Mouse (Mus musculus) embryonic facial prominence, embryonic 15.5 days (tissue): ENCODE results near the gene Serpinf2. TPM values are rescaled to one million over a fixed set of nuclear protein-coding genes. Genes with fewer than 3 reads are reported as not detected.
A peak's percentile ranks its signal among the peaks of the same experiment; 100 is the strongest.
"Not testable (repeated sequence)": the region's sequence is repeated elsewhere in the genome, so short reads cannot be mapped to it uniquely, and the experiment has no call there.

Experiments used
- ATAC-seq: fragments of 200-750 bp; cut with Nextera tagmentation; 2 replicates; pipeline ENCODE4 v1.8.0; 2017; ENCODE audit warnings: low read depth, moderate TSS enrichment; ENCODE audit not compliant: insufficient number of reproducible peaks, low FRiP score, low TSS enrichment
- H3K27ac ChIP-seq: fragments of 300-500 bp; sonication (generic); replicated peaks from 2 replicates; pipeline ENCODE4 v1.5.1; 2015; ENCODE audit warnings: mild to moderate bottlenecking, inconsistent platforms
- H3K27me3 ChIP-seq: fragments of 300-500 bp; sonication (generic); 2 replicates; pipeline ENCODE4 v1.6.1; 2015; ENCODE audit warnings: inconsistent platforms
- H3K36me3 ChIP-seq: fragments of 300-500 bp; sonication (generic); 2 replicates; pipeline ENCODE4 v1.6.1; 2015; ENCODE audit warnings: mild to moderate bottlenecking, inconsistent platforms
- H3K4me1 ChIP-seq: fragments of 300-500 bp; sonication (generic); 2 replicates; pipeline ENCODE4 v1.6.1; 2015; ENCODE audit warnings: inconsistent platforms
- H3K4me2 ChIP-seq: fragments of 300-500 bp; sonication (generic); replicated peaks from 2 replicates; pipeline ENCODE4 v1.6.1; 2015; ENCODE audit warnings: mild to moderate bottlenecking, inconsistent platforms
- H3K4me3 ChIP-seq: fragments of 300-500 bp; sonication (generic); replicated peaks from 2 replicates; pipeline ENCODE4 v1.5.1; 2015; ENCODE audit warnings: mild to moderate bottlenecking, inconsistent platforms
- H3K9ac ChIP-seq: fragments of 300-500 bp; sonication (generic); 2 replicates; pipeline ENCODE4 v1.6.1; 2015; ENCODE audit warnings: inconsistent platforms
- H3K9me3 ChIP-seq: fragments of 300-500 bp; sonication (generic); replicated peaks from 2 replicates; pipeline ENCODE4 v1.6.1; 2016; ENCODE audit warnings: inconsistent platforms
- WGBS: fragments of 180-500 bp; shearing (Covaris S2); methylation state at CpG from one replicate; pipeline ENCODE4 v1.1.7; 2015; 5-methylcytosine and 5-hydroxymethylcytosine counted together
- polyA plus RNA-seq: library from polyadenylated mRNA; unstranded; fragments of >200 nt; fragmentation: Nextera tagmentation; extraction: Ambion mirVana; gene quantifications from 2 replicates; pipeline ENCODE4 v1.2.1, GENCODE M21; 2015

Gene Serpinf2
- polyA plus RNA-seq, 1 experiment from 2014 or later, result 0.09 TPM

DNA sequence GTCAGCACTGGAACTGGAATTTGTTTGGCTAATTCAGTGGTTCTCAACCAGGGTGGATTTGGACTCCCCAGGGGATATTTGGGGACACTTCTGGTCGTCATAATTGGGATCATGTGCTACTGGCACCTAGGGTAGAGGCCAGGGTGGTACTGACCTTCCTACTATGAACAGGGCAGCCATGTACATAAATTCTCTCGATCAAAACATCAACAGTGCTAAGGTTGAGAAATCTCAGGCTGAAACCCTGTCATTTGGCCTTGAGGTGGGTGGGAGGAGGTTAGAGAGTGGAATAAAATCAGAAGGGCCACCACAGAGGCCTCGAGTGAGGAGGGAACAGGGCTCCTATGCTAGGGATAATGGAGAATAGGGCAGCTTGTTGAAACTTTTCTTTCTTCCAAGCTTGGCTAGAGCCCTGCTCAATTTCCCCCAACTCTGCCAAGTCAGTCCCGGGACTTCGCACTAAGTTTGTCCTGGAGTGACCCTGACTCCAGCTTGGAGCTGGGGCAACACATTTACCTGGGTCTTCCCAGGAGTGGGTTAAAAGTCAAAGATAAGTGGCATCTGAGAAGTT lies 19.8 kb upstream of the Serpinf2 start:
- no peaks in the 10 kb centered on the region for H3K36me3 ChIP-seq
- H3K4me3 ChIP-seq, result peak overlapping the region; percentile 81; the same call in 1 of the 2 replicates
- no peak overlapping the region for H3K9ac ChIP-seq
- no peaks in the 10 kb centered on the region for H3K27me3 ChIP-seq
- H3K27ac ChIP-seq, result peak overlapping the region; percentile 97
- WGBS, result 68% methylated on average over 5 of the region's 5 CpGs
- peaks cover 44% of the 10 kb centered on the region for H3K4me1 ChIP-seq
- 0 out of 2 replicates have a peak overlapping the region, but pooled peaks have one; percentile 91 for H3K4me2 ChIP-seq
- no peaks in the 10 kb centered on the region for H3K9me3 ChIP-seq
- ATAC-seq, result no peak

GRCm38 (mm10) chr11:75458628-75459041 lies 19.2 kb upstream of the Serpinf2 start:
- Histone ChIP-seq H3K36me3 (no peaks in the 10 kb centered on the region), H3K27me3 (no peaks in the 10 kb centered on the region), H3K4me1 (peaks cover 49% of the 10 kb centered on the region), H3K9ac (no peak overlapping the region), H3K27ac (no peak overlapping the region), H3K9me3 (no peaks in the 10 kb centered on the region), H3K4me3 (no peak overlapping the region), H3K4me2 (no peak overlapping the region)
- ATAC-seq, result no peak
- WGBS, result 73% methylated on average over 8 of the region's 8 CpGs

DNA sequence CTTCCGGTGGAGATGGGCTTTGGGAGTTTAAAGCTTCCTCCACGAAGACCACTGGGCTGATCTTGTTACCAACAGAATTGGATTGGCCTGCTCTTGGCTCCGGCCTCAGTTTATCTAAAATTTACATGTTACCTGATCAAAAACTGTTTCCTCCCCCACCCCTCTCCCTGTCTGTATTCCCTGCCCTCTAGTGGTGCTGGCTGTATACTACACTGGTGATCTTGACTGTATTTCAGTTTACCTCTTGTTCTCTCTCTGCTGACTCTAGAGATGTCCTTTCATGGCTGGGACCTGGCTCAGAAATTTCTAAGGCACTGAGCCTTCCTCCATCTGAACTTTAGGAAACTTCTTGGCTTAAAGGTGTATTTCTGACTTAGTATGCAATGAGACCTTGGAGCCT lies 18.8 kb upstream of the Serpinf2 start:
- H3K27me3 ChIP-seq, result no peaks in the 10 kb centered on the region
- 17% methylated on average over 3 of the region's 3 CpGs for WGBS
- H3K36me3 ChIP-seq, result no peaks in the 10 kb centered on the region
- H3K4me3 ChIP-seq, result no peak overlapping the region
- H3K27ac ChIP-seq, result no peak overlapping the region
- no peak for ATAC-seq
- no peak overlapping the region for H3K4me2 ChIP-seq
- no peak overlapping the region for H3K9ac ChIP-seq
- H3K4me1 ChIP-seq, result peaks cover 48% of the 10 kb centered on the region
- H3K9me3 ChIP-seq, result no peaks in the 10 kb centered on the region

GRCm38 (mm10) chr11:75456440-75456871 lies 17.1 kb upstream of the Serpinf2 start:
- Histone ChIP-seq H3K4me2 (no peak overlapping the region), H3K4me3 (no peak overlapping the region), H3K36me3 (0 out of 2 replicates have a peak, but pooled peaks cover 2% of the 10 kb centered on the region), H3K9me3 (no peaks in the 10 kb centered on the region), H3K27me3 (no peaks in the 10 kb centered on the region), H3K4me1 (peaks cover 41% of the 10 kb centered on the region), H3K9ac (no peak overlapping the region), H3K27ac (no peak overlapping the region)
- 77% methylated on average over 7 of the region's 7 CpGs for whole genome bisulfite sequencing
- ATAC-seq, result no peak

- not testable (repeated sequence) for H3K36me3 ChIP-seq, H3K27me3 ChIP-seq, H3K9me3 ChIP-seq, ATAC-seq, H3K4me2 ChIP-seq, H3K4me3 ChIP-seq, H3K9ac ChIP-seq, H3K27ac ChIP-seq
- 88% methylated on average over 2 of the region's 2 CpGs for WGBS
- H3K4me1 ChIP-seq, result peaks cover 41% of the 10 kb centered on the region
Measured at GRCm38 (mm10) chr11:75455971-75456370, 16.6 kb upstream of the Serpinf2 start.

- peaks cover 39% of the 10 kb centered on the region for H3K4me1 ChIP-seq
- H3K36me3 ChIP-seq, result 0 out of 2 replicates have a peak, but pooled peaks cover 2% of the 10 kb centered on the region
- ATAC-seq, result no peak
- H3K9me3 ChIP-seq, result no peaks in the 10 kb centered on the region
- peak overlapping the region; percentile 99 for H3K4me2 ChIP-seq
- 68% methylated on average over 10 of the region's 10 CpGs for WGBS
- 0 out of 2 replicates have a peak overlapping the region, but pooled peaks have one; percentile 15 for H3K9ac ChIP-seq
- H3K4me3 ChIP-seq, result peak overlapping the region; percentile 65
- no peaks in the 10 kb centered on the region for H3K27me3 ChIP-seq
- H3K27ac ChIP-seq, result peak overlapping the region; percentile 78
Measured at GRCm38 (mm10) chr11:75455041-75455736, 15.8 kb upstream of the Serpinf2 start.

GRCm38 (mm10) chr11:75453991-75454930 lies 14.9 kb upstream of the Serpinf2 start, which contains the start of gene Wdr81:
Gene Wdr81 (minus strand): TSS chr11:75454717.
- H3K4me2 ChIP-seq, result peak within 1 kb of the TSS; percentile 99
- H3K9me3 ChIP-seq, result no peaks in the 10 kb centered on the region
- WGBS, result 2% methylated on average over 56 of the region's 56 CpGs
- H3K27ac ChIP-seq, result peak within 1 kb of the TSS; percentile 78
- H3K36me3 ChIP-seq, result peaks cover 7% of the 10 kb centered on the region
- H3K27me3 ChIP-seq, result no peaks in the 10 kb centered on the region
- H3K4me1 ChIP-seq, result peaks cover 29% of the 10 kb centered on the region
- H3K4me3 ChIP-seq, result peak within 1 kb of the TSS; percentile 65
- peak within 1 kb of the TSS; percentile 61 for H3K9ac ChIP-seq
- peak; percentile 93 for ATAC-seq

DNA sequence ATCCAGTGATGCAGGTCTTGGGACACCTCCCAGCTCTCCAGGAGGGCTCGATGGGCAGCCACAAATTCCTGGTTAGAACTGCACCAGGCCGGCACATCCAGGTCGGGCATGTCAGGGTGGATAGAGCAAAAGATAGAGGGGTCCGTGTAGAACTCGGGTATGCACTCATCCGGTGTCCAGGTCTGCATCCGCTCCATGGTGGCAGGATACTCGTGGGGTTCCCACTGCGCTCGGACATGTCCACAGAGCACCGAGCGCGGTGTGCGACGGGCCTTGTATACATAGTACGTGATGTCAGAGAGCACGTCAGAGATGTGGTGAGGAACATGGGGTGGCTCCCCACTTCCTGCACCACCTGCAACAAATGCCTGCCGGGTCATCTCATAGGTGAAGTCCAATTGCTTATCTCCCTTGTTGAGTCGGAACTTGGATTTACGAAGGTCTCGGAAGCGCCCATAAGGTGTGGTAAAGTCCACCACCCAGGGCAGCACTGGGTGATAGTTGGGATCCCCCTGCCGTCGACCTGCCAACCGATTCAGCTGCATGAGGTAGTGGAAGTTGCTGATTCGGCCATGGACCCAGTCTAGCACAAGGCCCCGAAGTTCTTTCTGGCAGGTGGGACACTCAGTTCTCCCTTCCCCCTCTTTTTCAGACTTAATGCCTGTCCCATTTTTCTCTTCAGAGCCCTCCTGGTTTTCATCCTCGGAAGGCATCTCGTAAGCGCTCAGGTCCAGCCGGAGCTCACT lies 13.6 kb upstream of the Serpinf2 start:
- H3K4me2 ChIP-seq, result peak overlapping the region; percentile 99
- ATAC-seq, result no peak
- 0 out of 2 replicates have a peak overlapping the region, but pooled peaks have one; percentile 65 for H3K4me3 ChIP-seq
- H3K9me3 ChIP-seq, result no peaks in the 10 kb centered on the region
- H3K9ac ChIP-seq, result no peak overlapping the region
- H3K27me3 ChIP-seq, result no peaks in the 10 kb centered on the region
- WGBS, result 92% methylated on average over 31 of the region's 31 CpGs
- no peak overlapping the region for H3K27ac ChIP-seq
- H3K36me3 ChIP-seq, result peaks cover 19% of the 10 kb centered on the region
- H3K4me1 ChIP-seq, result peaks cover 26% of the 10 kb centered on the region

DNA sequence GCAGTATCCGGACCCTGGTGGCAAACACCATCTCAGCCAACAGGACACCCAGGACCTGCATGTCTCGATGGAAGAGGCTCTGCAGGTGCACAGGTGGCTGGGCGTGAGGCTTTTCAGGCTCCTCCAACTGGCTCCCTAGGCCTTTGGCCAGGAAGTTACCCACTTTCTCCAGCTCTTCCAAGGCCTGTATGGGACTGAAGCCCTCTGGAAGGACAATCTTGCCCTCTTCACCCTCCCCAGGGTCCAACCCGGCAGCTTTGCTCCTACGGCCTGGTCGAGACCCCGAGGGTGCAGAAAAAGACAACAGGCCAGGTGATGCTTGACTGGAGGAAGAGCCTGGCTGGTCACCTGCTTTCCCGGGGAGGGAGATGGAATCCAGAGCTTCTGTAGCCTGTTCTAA lies 12.7 kb upstream of the Serpinf2 start:
- Histone ChIP-seq H3K4me2 (no peak overlapping the region), H3K36me3 (peaks cover 27% of the 10 kb centered on the region), H3K9me3 (no peaks in the 10 kb centered on the region), H3K4me3 (no peak overlapping the region), H3K9ac (no peak overlapping the region), H3K4me1 (peaks cover 26% of the 10 kb centered on the region), H3K27ac (no peak overlapping the region), H3K27me3 (no peaks in the 10 kb centered on the region)
- 86% methylated on average over 8 of the region's 8 CpGs for WGBS
- ATAC-seq, result no peak

DNA sequence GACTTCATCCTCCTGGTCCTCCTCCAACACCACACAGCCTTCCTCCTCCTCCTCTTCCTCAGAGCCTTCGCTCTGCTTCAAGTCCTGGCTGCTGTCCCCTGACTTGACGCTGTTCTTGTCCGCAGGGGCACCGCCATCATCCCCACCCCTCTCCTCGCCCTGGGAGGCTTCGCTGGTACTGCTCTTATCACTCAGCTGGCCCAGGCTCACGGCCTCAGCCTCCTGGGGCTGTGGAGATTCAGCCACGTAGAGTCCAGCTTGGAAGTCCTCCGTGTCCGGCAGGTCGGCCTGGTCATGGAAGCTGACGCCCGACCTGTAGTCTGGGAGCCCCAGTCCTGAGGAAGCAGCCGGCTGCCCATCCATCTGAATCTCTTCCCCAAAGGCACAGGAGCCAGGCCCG lies 11.5 kb upstream of the Serpinf2 start:
- WGBS, result 87% methylated on average over 15 of the region's 15 CpGs
- Histone ChIP-seq H3K9ac (no peak overlapping the region), H3K4me1 (peaks cover 26% of the 10 kb centered on the region), H3K27ac (no peak overlapping the region), H3K27me3 (no peaks in the 10 kb centered on the region), H3K4me2 (no peak overlapping the region), H3K9me3 (no peaks in the 10 kb centered on the region), H3K36me3 (peaks cover 37% of the 10 kb centered on the region), H3K4me3 (no peak overlapping the region)
- no peak for ATAC-seq
